Mouse (Mus musculus): Measurements from ENCODE around the gene Crim1. TPM values are rescaled to one million over a fixed set of nuclear protein-coding genes. Genes with fewer than 3 reads are reported as not detected.

Crim1 gene
- total RNA-seq (2014; fragmentation: Nextera tagmentation) (5.0 and 18.9 TPM in 2 replicates), total RNA-seq (2017) (6.6 and 6.8 TPM in 2 replicates)

DNA sequence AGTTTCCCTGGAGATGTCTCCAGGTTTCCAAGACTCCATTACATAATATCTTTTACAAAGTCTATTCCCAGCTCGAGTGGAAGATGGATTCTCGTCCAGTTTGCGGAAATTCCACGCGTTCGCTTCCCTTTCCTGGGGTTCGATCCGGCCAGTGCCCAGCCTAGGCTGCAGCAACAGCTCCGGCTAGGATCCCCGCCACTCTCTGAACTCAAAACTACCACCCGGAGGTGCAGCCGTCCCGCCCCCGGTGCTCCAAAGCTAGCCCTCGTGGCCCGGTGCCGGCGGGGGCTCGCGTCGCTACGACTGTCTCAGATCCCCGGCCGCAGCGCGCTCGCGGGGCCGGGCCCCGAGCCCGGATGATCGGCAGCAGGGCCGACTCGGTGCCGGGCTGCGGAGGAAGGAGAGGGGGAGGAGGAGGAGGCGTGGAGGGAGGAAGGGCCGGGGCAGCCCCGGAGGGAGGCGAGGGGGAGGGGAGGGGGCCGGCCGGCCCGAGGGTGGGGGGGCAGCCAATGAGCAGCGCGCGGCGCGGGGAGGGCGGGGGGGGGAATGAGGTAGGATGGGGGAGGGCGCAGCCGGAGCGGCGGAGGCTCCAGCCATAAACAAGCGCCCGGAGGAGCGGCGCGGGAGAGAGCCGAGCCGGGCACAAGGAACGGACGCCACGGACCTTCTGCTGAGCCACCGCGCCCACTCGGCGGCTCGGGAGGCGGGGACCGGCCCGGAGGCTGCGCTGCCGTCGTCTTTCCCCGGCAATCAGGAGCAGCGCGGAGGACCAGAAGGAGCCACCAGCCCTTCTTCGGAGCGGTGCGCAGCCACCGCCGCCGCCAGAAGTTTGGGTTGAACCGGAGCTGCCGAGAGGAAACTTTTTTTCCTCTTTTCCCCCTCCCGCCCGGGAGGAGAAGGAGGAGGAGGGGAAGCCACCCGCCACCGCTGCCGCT lies at the start of gene Crim1:
Gene Crim1 (plus strand): TSS at position 623 of the 935 bp plus-strand sequence.
- peak; percentile 48 for ATAC-seq (replicated peaks; ENCODE audit: low FRiP score, low TSS enrichment, poor library complexity, severe bottlenecking)

DNA sequence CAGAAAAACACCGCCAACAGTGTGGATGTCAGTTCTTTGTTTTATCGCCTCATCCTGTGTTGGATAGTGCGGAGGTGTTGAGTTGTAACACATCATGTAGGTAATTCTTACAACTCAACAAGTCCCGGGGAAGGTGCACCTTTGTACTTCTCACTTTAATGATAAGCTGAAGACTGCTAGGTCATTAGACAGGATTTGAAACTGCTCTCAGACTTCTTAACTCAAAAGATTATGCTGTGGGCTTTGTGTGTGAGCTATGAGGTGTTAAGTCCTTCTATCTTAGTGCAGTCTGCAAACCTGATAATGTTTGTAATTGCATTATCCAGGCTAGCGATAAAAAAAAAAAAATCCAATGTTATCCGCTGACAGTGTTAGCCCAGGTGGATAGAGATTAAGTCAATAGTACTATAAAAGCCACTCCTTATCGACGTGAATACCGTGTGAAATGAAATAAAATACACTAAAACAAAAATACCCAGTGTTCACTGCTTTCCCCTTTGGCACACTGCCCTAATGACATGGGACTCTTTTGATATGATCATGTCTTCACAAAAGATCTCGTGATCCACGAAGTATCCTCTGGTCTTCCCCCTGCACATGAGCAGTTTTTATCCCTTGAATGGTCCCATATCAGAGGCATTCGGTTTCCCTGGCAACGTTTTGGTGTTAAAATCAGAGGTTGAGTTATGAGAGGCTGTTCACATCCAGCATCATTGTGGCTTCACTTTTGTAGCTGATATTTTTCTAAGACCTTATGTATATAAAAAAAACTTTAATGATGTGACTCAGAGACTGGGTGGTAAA lies 48.4 kb upstream of the Crim1 start:
- ATAC-seq (replicated peaks; ENCODE audit: low FRiP score, low TSS enrichment, poor library complexity, severe bottlenecking) = no peak

DNA sequence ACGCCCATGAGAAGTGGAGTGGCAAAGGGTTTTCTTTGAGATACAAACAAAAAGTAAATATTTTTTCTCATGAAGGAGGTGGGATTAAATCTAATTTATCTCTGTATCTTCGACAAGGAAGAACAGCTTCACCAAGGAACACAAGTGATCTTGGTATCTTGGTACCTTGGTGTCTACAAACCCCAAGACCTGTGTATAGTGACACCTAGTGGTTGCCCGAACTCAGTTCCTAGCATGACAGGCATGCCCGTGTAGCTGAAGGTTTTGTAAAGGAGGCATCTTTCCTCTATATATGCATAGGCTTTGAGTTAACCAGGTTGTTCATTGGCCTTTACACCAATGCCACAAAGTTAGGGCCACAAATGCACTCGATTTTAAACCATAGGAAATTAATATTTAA lies 36.8 kb upstream of the Crim1 start:
- ATAC-seq (replicated peaks; ENCODE audit: low FRiP score, low TSS enrichment, poor library complexity, severe bottlenecking) = peak; percentile 91

DNA sequence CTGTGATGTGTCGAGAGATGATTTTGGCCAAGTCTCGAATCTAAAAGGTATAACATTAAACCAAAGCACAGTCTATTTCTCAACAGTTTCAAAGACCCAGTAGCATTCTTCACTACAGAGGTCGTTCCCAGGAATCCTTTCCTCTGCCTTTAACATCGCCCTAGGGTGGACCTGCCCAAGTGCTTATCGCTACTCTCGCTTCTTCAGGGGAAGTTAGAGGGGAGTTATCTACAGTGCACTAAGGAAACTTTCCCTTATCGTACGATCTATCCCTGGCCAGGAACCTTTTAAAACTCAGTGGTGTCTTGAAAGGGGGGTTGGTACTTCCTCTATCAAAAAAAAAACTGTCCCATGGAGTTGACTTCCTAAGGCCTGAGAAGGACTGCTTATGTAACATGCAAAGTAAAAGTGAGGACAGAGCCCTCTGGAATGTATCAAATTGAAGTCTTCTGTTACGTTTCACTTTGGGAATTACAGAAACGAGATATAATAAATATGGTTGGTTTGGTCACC lies 36.3 kb upstream of the Crim1 start:
- peak; percentile 49 for ATAC-seq (replicated peaks; ENCODE audit: low FRiP score, low TSS enrichment, poor library complexity, severe bottlenecking)

DNA sequence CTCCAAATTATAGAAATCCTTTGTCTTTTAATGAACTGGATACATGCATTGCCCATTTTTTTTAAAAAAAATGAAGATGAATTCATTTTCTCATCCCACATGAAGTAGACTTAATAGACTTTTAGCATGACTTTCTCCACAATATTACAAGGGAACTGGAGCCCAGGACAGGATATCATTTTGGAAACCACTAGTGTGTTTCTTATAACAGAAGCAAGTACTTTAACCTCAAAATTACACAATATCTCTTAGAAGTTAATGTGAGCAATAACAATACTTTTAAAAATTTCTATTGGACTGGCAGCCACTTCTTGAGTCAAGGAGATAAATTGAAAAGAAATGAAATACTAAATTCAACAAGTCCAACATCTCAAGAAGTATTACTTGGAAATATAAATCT lies 34.2 kb upstream of the Crim1 start:
- ATAC-seq (replicated peaks; ENCODE audit: low FRiP score, low TSS enrichment, poor library complexity, severe bottlenecking) = no peak

DNA sequence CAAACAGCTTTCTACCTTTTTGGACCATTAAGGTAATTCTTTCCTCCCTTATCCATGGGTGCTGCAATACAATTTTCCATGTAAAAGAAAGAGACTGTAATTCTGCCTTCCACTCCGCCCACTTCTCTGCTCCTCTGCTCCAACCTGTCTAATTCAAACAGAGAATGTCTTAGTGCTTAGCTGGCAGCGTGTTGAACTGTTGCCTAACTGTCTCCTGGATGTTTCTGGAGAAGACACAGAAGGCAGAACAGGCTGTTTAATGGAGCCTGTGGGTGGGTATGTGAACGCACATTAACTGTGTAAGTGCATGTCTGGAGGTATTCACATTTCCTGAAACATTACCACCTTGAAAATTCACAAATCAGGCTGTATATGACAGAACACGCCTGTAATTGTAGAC lies 33.5 kb upstream of the Crim1 start:
- no peak for ATAC-seq (replicated peaks; ENCODE audit: low FRiP score, low TSS enrichment, poor library complexity, severe bottlenecking)

DNA sequence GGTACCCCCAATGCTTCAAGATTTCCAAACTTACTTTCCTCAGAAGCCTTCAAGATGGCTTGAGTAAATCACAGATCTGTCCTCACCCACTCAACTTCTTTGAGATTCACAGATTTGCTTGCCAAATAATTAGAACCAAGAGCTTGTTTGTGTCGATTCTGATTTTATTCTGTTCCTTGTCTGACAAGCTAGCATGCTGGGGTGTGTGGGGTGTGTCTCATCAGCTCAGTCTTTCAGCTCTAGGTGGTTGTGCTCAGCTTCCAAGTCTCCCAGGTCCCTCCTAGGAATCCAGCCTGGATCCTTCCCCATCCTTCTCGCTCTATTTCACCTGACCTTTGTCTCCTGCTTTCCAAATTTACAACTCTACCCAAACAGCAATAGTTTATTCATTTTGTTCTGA lies 27.7 kb upstream of the Crim1 start:
- ATAC-seq (replicated peaks; ENCODE audit: low FRiP score, low TSS enrichment, poor library complexity, severe bottlenecking) = no peak

DNA sequence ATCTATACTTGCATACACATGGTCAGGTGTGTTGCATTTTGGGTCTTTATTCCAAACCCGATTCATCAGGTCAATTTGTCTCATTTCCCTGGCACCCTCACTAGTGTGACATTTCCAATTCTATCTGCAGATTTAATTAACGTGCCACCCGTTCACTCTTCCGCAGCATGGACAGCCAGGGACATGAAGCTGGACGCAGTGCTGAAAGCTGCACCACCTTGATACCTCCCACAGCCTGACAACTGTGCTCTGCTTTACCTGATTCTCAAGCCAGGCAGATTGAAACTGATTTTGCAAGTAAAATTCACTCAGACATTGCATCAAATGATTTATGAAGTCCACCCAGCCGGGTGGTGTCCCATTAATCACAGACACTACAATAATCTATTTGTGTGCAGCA lies 19.3 kb upstream of the Crim1 start:
- ATAC-seq (replicated peaks; ENCODE audit: low FRiP score, low TSS enrichment, poor library complexity, severe bottlenecking) = no peak

DNA sequence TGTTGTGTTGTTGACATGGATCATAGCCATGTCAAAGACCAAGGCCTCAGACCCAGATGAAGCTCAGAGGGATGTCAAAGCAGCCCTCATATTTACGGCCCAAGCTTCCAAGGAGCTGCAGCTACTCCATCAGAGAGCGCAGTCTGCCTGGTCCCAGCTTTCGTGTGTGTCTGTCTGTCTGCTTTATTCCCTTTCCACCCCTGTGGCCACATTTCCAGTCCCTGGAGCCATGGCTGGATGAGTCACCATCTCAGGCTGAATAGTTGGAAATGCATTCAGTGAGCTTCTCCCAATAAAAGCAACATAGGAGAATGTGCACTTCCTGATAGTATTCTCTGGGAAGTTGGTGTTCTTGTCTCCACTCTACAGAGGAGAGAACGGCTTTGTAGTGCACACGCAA lies 3.9 kb upstream of the Crim1 start:
- ATAC-seq (replicated peaks; ENCODE audit: low FRiP score, low TSS enrichment, poor library complexity, severe bottlenecking) = no peak

DNA sequence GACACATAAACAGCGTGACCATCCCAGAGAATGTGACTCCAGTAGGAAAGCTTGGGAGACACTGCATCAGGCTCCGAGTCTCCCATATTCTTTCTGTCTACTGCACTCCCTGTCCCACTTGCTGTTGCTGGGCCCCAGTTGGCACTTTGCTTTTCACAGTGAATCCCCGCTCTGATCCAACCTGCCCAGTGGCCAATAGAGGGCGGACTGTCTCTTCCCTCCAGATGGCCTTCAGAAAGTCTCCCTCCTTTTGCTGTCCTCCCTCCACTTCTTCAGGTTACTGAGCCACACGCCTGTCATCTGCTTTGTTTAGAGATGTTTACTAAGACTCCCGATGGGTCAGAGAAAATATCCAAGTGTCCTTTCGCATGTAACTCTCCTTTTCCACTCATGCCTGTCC lies 2.9 kb upstream of the Crim1 start:
- ATAC-seq (replicated peaks; ENCODE audit: low FRiP score, low TSS enrichment, poor library complexity, severe bottlenecking) = peak; percentile 60

DNA sequence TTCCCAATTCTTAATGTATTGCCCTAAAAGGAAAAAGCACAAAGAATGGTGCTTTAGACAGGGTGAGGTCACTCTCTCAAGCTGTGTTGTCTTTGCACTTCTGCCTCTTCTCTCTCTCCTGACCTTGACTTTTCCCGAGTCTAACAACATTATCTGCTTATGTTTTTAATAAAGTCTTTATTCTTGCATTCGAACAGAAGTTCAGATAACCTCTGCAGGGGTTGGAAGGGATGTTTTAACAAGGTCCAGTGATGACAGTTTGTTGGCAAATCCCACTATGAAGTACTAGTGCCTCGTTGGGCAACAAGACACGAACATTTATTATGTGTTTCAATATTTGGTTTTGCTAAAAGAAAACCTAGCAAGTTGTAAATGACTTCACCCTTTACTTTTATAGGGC lies 1.9 kb upstream of the Crim1 start:
- ATAC-seq (replicated peaks; ENCODE audit: low FRiP score, low TSS enrichment, poor library complexity, severe bottlenecking) = no peak

DNA sequence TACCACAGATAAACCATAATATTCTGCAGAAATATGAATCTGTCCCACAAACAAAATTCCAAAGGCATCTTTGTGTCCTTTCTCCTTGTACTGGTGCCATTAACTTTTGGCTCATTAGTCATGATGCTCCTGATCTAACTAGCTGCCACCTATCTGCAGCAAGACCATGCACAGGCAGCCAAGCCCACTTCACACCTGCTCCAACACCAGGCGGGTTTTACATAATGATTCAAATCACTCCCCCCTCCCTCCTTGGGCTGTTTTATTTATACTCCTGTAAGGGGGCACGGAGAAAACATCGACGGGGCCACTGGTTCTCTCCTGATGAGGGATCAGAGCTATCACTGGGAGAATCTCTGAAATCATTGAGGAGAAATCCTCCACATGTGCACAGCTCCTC lies 1.2 kb upstream of the Crim1 start:
- ATAC-seq (replicated peaks; ENCODE audit: low FRiP score, low TSS enrichment, poor library complexity, severe bottlenecking) = no peak

DNA sequence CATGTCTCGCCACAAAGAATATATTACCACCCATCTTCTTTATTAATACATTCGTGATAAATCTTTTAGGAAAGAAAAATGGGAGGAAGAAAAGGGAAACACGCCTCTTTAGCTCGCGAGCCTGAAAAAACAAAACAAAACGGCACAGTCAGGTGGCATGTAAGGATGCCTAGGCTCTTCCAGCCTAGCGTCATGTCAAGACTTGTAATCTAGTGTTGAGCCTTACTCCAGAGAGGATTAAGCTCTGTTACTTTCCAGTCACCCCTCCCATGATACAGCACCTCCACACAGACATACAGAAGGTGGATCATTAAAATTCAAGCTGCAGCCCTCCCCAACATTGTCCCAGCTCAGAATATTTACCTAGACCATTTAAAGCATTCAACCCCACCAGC lies 820 bp upstream of the Crim1 start:
- ATAC-seq (replicated peaks; ENCODE audit: low FRiP score, low TSS enrichment, poor library complexity, severe bottlenecking) = no peak

DNA sequence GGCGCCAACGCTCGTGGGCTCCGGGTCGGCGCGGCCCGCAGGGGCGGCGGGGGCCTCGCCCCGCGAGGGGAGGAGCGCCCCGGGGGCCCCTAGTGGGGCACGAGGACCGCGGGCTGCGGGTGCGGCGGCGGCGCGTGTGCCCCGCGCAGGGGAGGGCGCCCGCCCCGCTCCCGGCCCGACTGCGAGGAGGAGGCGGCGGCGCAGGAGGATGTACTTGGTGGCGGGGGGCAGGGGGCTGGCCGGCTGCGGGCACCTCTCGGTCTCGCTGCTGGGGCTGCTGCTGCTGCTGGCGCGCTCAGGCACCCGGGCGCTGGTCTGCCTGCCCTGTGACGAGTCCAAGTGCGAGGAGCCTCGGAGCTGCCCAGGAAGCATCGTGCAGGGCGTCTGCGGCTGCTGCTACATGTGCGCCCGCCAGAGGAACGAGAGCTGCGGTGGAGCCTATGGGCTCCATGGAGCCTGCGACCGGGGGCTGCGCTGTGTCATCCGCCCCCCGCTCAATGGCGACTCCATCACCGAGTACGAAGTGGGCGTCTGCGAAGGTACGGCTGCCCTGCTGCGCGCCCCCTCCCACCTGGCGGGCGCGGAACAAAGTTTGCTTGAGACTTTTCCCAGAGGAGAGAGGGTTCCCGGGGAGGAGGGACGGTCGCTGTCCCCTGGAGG lies 643 bp downstream of the Crim1 start:
- ATAC-seq (replicated peaks; ENCODE audit: low FRiP score, low TSS enrichment, poor library complexity, severe bottlenecking) = peak; percentile 56

DNA sequence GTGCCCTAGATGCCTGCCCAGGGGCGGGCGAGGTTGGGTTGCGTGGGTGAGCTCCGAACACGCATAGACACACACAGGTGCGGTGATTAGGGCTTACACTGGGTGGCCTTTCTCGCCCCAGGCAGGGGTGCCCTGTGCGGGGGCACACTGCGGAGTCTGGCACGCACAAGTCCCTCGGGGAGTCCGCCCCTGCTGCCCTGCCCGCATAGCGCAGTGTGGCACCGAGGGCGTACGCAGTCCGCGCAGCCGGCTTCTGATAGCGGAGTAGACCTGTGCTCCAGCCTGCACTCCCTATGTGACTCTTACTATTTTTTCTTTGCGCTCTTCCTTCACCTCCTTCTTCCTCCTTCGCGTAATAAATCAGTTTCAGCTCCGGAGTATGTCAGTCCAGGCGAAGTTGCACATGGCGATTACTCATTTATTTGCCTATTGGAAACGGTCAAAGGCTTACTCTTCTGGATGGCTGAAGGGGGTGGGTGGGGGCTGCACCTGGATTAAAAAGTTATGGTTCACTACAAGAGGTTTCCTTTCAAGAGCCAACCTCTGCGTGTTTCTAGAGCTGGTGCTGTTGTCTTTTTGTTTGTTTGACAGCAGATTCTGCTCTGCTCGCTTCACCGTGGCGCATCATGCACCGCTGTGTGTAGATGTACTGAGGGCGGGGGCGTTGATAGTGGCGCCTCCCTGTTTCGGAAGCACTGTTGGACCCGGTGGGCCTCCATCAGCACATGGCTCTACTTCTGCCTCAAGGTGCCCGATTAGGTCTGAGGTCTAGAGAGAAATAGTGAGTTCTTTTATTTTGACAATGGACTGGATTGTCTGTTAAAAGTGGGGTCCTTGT lies 1.4 kb downstream of the Crim1 start:
- peak; percentile 60 for ATAC-seq (replicated peaks; ENCODE audit: low FRiP score, low TSS enrichment, poor library complexity, severe bottlenecking)

DNA sequence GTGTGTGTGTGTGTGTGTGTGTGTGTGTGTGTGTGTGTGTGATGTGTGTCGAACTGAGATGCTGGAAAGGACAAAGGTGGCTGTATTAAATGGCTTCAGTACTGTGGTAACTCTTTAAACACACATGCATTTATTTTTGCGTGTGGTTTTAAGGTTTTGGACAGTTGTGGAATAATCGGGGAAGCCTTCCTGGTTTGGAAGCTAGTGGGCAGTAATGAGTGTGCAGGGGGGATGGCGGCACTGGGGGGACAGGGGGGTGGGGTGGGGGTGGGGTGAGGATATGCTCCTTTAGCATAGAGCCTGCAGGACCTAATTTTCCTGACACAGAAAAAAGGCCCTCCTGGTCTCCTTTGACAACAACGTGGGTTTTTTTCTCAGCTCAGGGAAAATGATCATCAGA lies 2.2 kb downstream of the Crim1 start:
- no peak for ATAC-seq (replicated peaks; ENCODE audit: low FRiP score, low TSS enrichment, poor library complexity, severe bottlenecking)

DNA sequence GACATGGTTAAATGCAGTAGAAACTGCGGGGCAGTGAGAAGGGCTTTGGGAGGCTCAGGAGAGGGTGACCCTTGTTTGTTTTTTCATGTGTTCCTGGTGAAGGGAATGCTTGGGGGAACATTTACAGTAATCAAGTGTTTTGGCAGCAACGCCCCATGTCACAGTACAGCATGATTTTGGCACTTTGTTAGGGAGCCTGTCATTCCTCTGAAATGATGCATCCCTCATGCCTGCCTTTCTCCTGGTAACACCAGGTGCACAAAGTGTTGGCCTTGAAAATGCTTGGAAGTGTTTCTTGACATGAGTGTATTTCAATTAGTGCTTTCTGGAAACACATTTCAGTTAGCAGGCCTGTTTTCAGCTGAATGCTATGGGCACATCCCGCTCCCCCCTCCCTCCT lies 2.7 kb downstream of the Crim1 start:
- no peak for ATAC-seq (replicated peaks; ENCODE audit: low FRiP score, low TSS enrichment, poor library complexity, severe bottlenecking)

DNA sequence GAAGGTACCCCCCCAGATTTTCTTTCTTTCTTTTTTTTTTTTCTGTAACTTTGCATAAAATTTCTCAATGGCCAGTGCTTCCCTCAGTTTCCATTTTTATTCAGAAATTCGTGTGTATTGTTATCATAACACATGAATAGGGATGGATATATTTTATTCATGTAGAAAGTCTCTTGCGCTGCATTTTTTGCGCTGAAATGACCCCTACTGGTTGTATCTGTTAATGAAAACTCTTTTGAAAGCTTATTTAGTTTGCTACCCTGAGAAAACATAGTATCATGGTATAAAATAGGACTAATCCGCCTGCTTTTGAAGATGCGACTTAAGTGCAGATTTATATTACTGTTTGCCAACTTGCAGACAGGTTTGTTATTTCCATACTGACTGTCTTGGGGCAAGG lies 3.4 kb downstream of the Crim1 start:
- no peak for ATAC-seq (replicated peaks; ENCODE audit: low FRiP score, low TSS enrichment, poor library complexity, severe bottlenecking)

DNA sequence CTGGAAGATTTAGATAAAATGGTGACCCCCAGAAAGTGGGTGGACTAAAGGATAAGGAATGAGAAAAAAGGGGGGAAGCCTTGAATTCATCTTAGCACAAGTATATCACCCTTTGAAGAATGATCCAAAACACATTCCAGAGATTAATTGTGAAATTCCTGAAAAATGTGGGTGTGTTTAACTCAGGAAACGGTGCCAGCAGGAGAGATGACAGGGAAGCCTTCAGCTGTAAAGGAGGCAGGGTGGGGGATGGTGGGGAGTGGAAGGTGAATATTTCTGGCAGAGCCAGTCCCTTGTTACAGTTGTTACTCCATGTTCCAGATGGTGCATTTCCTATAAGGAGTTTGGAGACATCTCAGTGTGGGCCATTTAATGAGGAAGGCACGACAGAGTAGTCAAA lies 6.4 kb downstream of the Crim1 start:
- ATAC-seq (replicated peaks; ENCODE audit: low FRiP score, low TSS enrichment, poor library complexity, severe bottlenecking) = no peak
